Mouse (Mus musculus): ENCODE results near the gene Stab1. TPM values are rescaled to one million over a fixed set of nuclear protein-coding genes. Genes with fewer than 3 reads are reported as not detected.

Stab1 gene
- polyA plus RNA-seq, 1 experiment: 41.5 TPM

DNA sequence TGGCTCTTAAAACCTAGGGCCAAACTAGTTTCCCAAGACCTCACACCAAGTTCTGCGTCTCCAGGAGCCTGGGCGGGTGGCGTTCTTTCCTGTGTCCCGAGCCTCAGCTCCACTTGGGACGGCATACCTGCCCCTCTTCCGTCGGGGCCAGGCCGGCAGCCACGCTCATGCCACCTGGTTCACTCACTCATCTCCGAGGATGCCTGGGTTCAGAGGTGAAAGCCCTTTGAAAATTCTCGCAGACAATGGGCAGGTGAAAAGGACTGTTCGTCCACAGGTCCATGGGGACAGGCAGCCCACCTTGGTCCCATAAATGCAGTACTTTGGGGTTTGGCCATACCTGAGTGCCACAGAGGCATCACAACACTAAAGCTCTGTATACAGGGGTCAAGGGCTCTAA is 15.8 kb upstream of the Stab1 start:
- H3K27ac ChIP-seq (ENCODE audit: insufficient read depth, low read depth, low read length): peak overlapping the region; percentile 6; the same call in 1 of the 2 replicates
- H3K4me1 ChIP-seq (ENCODE audit: control insufficient read depth, insufficient read depth, low read length): peaks cover 39% of the 10 kb centered on the region
- TF ChIP-seq CTCF (conservative IDR thresholded peaks at IDR 0.05; ENCODE audit: insufficient read depth, insufficient read length, low read depth, low read length) (no peak), POLR2A (IDR thresholded peaks at IDR 0.05; ENCODE audit: low read depth, low read length) (no peak)
- no peaks in the 10 kb centered on the region for H3K27me3 ChIP-seq (replicated peaks; ENCODE audit: control insufficient read depth, insufficient read depth, low read length)
- H3K36me3 ChIP-seq (ENCODE audit: control insufficient read depth, insufficient read depth, low read length): peaks cover 12% of the 10 kb centered on the region
- no peak overlapping the region for H3K4me3 ChIP-seq (ENCODE audit: insufficient read depth, low read depth, low read length)
- no peak for DNase-seq
- WGBS: 88% methylated on average over 12 of the region's 12 CpGs

DNA sequence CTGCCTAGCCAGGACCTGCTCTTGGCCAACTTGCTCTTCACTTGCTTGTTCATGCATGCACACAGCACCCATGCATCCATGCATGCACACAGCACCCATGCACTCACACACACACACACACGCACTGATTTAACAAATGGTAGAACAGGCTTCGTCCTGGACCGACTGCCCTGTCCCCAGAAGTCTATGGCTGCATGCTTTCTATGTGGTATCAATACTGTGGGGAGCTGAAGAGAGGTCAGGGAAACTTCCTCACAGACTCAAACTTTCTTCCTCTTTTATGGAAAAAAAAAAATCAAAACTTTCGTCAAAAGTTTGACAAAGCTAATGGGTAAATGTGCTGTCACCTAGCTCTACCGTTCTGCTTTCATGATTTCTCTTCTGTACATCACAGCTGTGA is 15.1 kb upstream of the Stab1 start:
- WGBS: 53% methylated on average over 5 of the region's 5 CpGs
- Histone ChIP-seq H3K36me3 (ENCODE audit: control insufficient read depth, insufficient read depth, low read length) (peaks cover 12% of the 10 kb centered on the region), H3K27me3 (replicated peaks; ENCODE audit: control insufficient read depth, insufficient read depth, low read length) (no peaks in the 10 kb centered on the region), H3K4me3 (ENCODE audit: insufficient read depth, low read depth, low read length) (no peak overlapping the region), H3K4me1 (ENCODE audit: control insufficient read depth, insufficient read depth, low read length) (peaks cover 39% of the 10 kb centered on the region), H3K27ac (ENCODE audit: insufficient read depth, low read depth, low read length) (peak overlapping the region; percentile 58)
- no peak for TF ChIP-seq POLR2A (IDR thresholded peaks at IDR 0.05; ENCODE audit: low read depth, low read length)
- TF ChIP-seq CTCF (conservative IDR thresholded peaks at IDR 0.05; ENCODE audit: insufficient read depth, insufficient read length, low read depth, low read length): no peak
- DNase-seq: no peak

DNA sequence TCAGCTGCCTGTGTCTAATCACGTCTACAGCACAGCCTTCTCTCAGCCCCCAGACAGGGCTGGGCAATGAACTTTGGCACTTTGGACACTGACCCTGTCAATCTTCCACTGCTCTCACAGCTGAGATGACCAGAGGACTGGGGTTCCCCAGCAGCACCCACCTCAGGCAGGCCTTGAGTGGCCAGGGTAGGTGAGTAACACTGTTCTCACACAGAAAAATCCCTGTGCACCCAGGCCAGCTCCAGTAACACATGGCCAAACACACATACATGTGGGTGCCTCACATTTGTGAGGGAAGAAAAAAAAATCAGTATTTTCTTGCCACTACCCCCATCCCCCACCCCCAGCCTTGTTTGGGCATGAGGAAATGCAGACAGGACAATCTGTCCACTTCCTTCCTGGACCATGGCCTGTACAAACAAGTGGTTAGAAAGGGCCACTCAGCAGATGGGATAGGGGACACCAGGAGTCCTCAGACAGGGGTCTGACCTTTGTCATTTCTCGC is 14.4 kb upstream of the Stab1 start:
- TF ChIP-seq POLR2A (IDR thresholded peaks at IDR 0.05; ENCODE audit: low read depth, low read length) (no peak), CTCF (conservative IDR thresholded peaks at IDR 0.05; ENCODE audit: insufficient read depth, insufficient read length, low read depth, low read length) (no peak)
- DNase-seq: peak; percentile 86
- Histone ChIP-seq H3K4me3 (ENCODE audit: insufficient read depth, low read depth, low read length) (no peak overlapping the region), H3K36me3 (ENCODE audit: control insufficient read depth, insufficient read depth, low read length) (peaks cover 10% of the 10 kb centered on the region), H3K27me3 (replicated peaks; ENCODE audit: control insufficient read depth, insufficient read depth, low read length) (no peaks in the 10 kb centered on the region), H3K4me1 (ENCODE audit: control insufficient read depth, insufficient read depth, low read length) (peaks cover 39% of the 10 kb centered on the region), H3K27ac (ENCODE audit: insufficient read depth, low read depth, low read length) (peak overlapping the region; percentile 58)
- 18% methylated on average over 2 of the region's 2 CpGs for WGBS

DNA sequence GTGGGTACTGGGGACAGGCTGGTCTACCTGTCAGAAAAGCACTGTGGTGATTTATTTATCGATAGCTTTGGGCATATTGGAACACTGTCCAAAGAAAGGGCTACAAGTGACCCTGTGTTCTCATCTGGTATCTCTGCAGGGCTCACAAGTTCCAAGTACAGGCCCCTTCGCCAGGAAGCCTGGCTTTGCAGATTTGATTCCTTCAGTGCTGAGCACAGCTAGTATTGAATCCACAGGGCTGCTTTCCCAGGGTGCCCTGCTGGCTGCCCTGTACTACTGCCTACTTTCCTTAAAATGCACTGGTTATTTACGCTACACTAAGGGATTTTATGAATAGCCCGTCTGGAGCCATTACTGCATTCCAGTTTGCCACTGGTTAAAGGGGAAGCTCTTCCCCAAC is 13.1 kb upstream of the Stab1 start:
- DNase-seq: peak; percentile 48
- H3K4me1 ChIP-seq (ENCODE audit: control insufficient read depth, insufficient read depth, low read length): peaks cover 31% of the 10 kb centered on the region

DNA sequence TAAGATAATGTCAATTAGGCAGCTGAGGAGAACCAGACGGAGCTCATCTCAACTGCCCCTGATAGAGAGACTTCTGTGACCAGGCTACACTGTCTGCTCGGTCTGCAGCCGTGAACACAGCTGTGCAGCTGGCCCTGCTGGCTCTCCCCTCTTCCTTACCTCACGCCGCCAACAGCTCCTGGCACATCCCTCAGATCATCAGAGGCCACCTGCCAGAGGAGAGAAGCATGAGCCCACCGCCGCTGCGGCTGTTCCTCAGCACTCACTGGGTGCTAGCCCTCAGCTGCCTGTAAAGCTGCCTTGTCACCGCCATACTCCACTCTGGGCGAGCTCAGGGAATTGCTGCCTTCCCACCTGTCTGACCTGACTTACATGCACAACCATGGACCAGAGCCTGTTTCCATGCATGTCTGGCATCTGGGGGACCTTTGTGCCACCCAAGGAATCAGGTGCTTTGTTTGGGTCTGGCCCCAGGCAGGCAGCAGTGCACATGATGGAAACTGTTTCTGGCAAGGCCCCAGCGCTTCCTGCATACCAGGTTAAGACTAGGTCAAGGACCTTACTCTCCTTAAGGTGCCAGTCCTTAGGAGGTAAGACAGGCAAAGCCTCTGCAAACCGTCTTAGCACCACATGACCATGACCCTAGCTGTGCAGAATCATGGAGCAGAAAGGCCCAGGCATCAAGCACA is 11.4 kb upstream of the Stab1 start:
- peak; percentile 86 for DNase-seq
- 71% methylated on average over 12 of the region's 12 CpGs for WGBS
- Histone ChIP-seq H3K4me1 (ENCODE audit: control insufficient read depth, insufficient read depth, low read length) (peaks cover 31% of the 10 kb centered on the region), H3K27ac (ENCODE audit: insufficient read depth, low read depth, low read length) (peak overlapping the region; percentile 19; the same call in 1 of the 2 replicates), H3K4me3 (ENCODE audit: insufficient read depth, low read depth, low read length) (no peak overlapping the region), H3K36me3 (ENCODE audit: control insufficient read depth, insufficient read depth, low read length) (peaks cover 7% of the 10 kb centered on the region), H3K27me3 (replicated peaks; ENCODE audit: control insufficient read depth, insufficient read depth, low read length) (no peaks in the 10 kb centered on the region)
- TF ChIP-seq POLR2A (IDR thresholded peaks at IDR 0.05; ENCODE audit: low read depth, low read length) (no peak), CTCF (conservative IDR thresholded peaks at IDR 0.05; ENCODE audit: insufficient read depth, insufficient read length, low read depth, low read length) (no peak)

More for the DNA sequence above, 13.1 kb upstream of the Stab1 start:
- H3K36me3 ChIP-seq (ENCODE audit: control insufficient read depth, insufficient read depth, low read length): peaks cover 10% of the 10 kb centered on the region
- peak overlapping the region; percentile 58 for H3K27ac ChIP-seq (ENCODE audit: insufficient read depth, low read depth, low read length)
- peak overlapping the region; percentile 32; the same call in 1 of the 2 replicates for H3K4me3 ChIP-seq (ENCODE audit: insufficient read depth, low read depth, low read length)
- TF ChIP-seq CTCF (conservative IDR thresholded peaks at IDR 0.05; ENCODE audit: insufficient read depth, insufficient read length, low read depth, low read length) (no peak), POLR2A (IDR thresholded peaks at IDR 0.05; ENCODE audit: low read depth, low read length) (no peak)
- no peaks in the 10 kb centered on the region for H3K27me3 ChIP-seq (replicated peaks; ENCODE audit: control insufficient read depth, insufficient read depth, low read length)
- 48% methylated on average over 4 of the region's 4 CpGs for WGBS

DNA sequence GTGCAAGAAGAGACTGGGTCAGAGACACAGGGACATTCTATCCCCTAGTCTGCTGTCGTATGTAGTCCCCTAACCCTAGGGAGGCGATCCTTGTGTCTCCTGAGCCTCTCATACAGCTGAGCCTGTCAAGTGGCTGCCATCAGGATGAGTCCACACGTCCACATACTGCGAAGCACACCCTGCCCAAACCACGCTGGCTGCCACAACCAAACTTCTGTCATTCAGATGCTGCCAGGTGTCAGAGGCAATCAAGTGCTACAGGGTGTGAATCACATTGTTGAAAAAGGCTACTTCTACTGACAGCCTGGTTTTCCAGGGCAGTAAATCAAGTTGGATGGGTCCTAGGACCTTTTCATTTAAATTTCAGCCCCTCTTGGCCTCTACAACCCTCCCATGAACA is 9.3 kb upstream of the Stab1 start:
- H3K27me3 ChIP-seq (replicated peaks; ENCODE audit: control insufficient read depth, insufficient read depth, low read length): no peaks in the 10 kb centered on the region
- peaks cover 22% of the 10 kb centered on the region for H3K4me1 ChIP-seq (ENCODE audit: control insufficient read depth, insufficient read depth, low read length)
- peaks cover 3% of the 10 kb centered on the region for H3K36me3 ChIP-seq (ENCODE audit: control insufficient read depth, insufficient read depth, low read length)
- no peak for DNase-seq
- no peak overlapping the region for H3K4me3 ChIP-seq (ENCODE audit: insufficient read depth, low read depth, low read length)
- no peak overlapping the region for H3K27ac ChIP-seq (ENCODE audit: insufficient read depth, low read depth, low read length)
- WGBS: 90% methylated on average over 5 of the region's 5 CpGs
- TF ChIP-seq CTCF (conservative IDR thresholded peaks at IDR 0.05; ENCODE audit: insufficient read depth, insufficient read length, low read depth, low read length) (no peak), POLR2A (IDR thresholded peaks at IDR 0.05; ENCODE audit: low read depth, low read length) (no peak)

DNA sequence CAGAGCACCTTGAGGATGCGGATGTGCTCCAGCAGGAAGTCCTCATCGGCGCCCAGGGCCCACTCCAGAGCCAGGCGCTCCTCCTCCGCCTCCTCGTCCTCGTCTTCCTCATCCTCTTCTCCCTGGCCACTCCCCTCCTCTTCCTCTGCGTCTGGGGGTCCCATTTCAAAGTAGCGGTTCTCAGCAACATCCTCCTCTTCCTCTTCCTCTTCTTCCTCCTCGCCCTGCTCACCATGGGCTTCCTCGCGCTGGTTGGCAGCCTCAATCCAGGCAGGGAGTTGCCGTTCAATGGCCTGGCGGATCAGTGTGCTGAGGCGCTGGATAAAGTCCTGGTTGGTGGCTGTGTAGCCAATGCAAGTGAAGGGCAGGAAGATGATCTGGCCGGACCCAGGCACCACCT is 8.8 kb upstream of the Stab1 start:
- no peak overlapping the region for H3K27ac ChIP-seq (ENCODE audit: insufficient read depth, low read depth, low read length)
- TF ChIP-seq POLR2A (IDR thresholded peaks at IDR 0.05; ENCODE audit: low read depth, low read length) (no peak), CTCF (conservative IDR thresholded peaks at IDR 0.05; ENCODE audit: insufficient read depth, insufficient read length, low read depth, low read length) (no peak)
- DNase-seq: no peak
- peaks cover 3% of the 10 kb centered on the region for H3K36me3 ChIP-seq (ENCODE audit: control insufficient read depth, insufficient read depth, low read length)
- no peaks in the 10 kb centered on the region for H3K27me3 ChIP-seq (replicated peaks; ENCODE audit: control insufficient read depth, insufficient read depth, low read length)
- H3K4me3 ChIP-seq (ENCODE audit: insufficient read depth, low read depth, low read length): no peak overlapping the region
- 79% methylated on average over 16 of the region's 16 CpGs for WGBS
- peaks cover 18% of the 10 kb centered on the region for H3K4me1 ChIP-seq (ENCODE audit: control insufficient read depth, insufficient read depth, low read length)
